Mouse (Mus musculus) forebrain, embryonic 12.5 days (tissue): ENCODE data around the gene Mgat5. TPM values are rescaled to one million over a fixed set of nuclear protein-coding genes. Genes with fewer than 3 reads are reported as not detected.
A peak's percentile ranks its signal among the peaks of the same experiment; 100 is the strongest.

Source experiments
- ATAC-seq: fragments of 200-750 bp; cut with Nextera tagmentation; 2 replicates; pipeline ENCODE4 v1.8.0; 2017; ENCODE audit warnings: moderate TSS enrichment; ENCODE audit not compliant: low FRiP score
- H3K27ac ChIP-seq: fragments of 300-500 bp; sonication (generic); 2 replicates; pipeline ENCODE4 v1.5.1; 2016; ENCODE audit warnings: mild to moderate bottlenecking
- H3K27me3 ChIP-seq: fragments of 300-500 bp; sonication (generic); 2 replicates; pipeline ENCODE4 v1.6.1; 2016; ENCODE audit warnings: mild to moderate bottlenecking
- H3K36me3 ChIP-seq: fragments of 300-500 bp; sonication (generic); replicated peaks from 2 replicates; pipeline ENCODE4 v1.6.1; 2016; ENCODE audit warnings: mild to moderate bottlenecking
- H3K4me1 ChIP-seq: fragments of 300-500 bp; sonication (generic); 2 replicates; pipeline ENCODE4 v1.6.1; 2016
- H3K4me2 ChIP-seq: fragments of 300-500 bp; sonication (generic); 2 replicates; pipeline ENCODE4 v1.6.1; 2016; ENCODE audit warnings: mild to moderate bottlenecking, moderate library complexity
- H3K4me3 ChIP-seq: fragments of 300-500 bp; sonication (generic); replicated peaks from 2 replicates; pipeline ENCODE4 v1.5.1; 2016; ENCODE audit warnings: mild to moderate bottlenecking
- H3K9ac ChIP-seq: fragments of 300-500 bp; sonication (generic); 2 replicates; pipeline ENCODE4 v1.6.1; 2016; ENCODE audit warnings: mild to moderate bottlenecking
- H3K9me3 ChIP-seq: fragments of 300-500 bp; sonication (generic); 2 replicates; pipeline ENCODE4 v1.6.1; 2016
- WGBS: fragments of 180-500 bp; shearing (Covaris S2); methylation state at CpG from one replicate; pipeline ENCODE4 v1.1.7; 2016; 5-methylcytosine and 5-hydroxymethylcytosine counted together
- polyA plus RNA-seq: library from polyadenylated mRNA; unstranded; fragments of >200 nt; fragmentation: Nextera tagmentation; extraction: Ambion mirVana; gene quantifications from 2 replicates; pipeline ENCODE4 v1.2.1, GENCODE M21; 2016

The Mgat5 gene
- polyA plus RNA-seq, 1 experiment from 2014 or later, result 9.7 TPM

DNA sequence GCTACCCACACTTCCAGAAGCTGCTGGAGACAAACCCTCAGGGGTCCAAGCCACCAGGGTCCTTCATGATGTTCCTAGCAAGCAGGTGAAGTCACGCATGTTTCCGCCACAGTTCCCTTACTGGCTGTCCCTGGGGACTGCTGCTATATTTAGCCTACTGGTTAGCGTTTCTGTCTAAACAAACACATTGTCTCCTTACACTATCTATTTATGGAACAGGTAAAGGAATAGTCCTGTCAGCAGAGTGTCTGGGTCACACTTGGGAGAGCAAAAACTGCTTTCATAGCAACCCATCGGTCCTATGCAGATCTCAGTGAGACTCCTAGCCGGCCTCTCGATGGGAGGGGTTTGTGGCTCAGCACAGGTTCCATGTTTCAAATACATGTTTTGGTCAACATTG lies 306.5 kb downstream of the Mgat5 start:
- WGBS, result 84% methylated on average over 6 of the region's 6 CpGs
- no peak for ATAC-seq
- no peaks in the 10 kb centered on the region; the same call in 1 of the 2 replicates for H3K9me3 ChIP-seq
- H3K27me3 ChIP-seq, result 0 out of 2 replicates have a peak, but pooled peaks cover 4% of the 10 kb centered on the region
- H3K36me3 ChIP-seq, result 0 out of 2 replicates have a peak, but pooled peaks cover 5% of the 10 kb centered on the region
- H3K4me2 ChIP-seq, result no peak overlapping the region
- peaks cover 11% of the 10 kb centered on the region for H3K4me1 ChIP-seq
- H3K4me3 ChIP-seq, result no peak overlapping the region
- H3K9ac ChIP-seq, result no peak overlapping the region
- H3K27ac ChIP-seq, result no peak overlapping the region

DNA sequence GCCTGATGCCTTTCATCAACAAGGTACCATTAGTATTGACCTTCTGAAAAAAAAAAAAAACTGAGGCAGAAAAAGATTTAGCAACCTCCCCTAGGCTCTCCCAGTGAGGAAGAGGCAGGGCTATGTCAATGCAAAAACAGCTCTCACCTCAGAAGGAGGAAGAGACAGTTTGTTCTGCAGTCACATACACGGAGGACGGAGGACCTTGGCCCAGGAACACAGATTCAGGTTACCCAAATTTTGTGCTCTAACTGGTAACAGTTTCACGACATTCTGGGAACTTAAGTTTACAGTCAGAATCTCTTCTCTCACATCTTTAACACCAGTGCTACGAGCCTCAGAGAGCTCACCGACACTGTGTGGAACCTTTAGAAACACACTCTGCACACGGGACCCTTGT lies 307.9 kb downstream of the Mgat5 start:
- H3K27ac ChIP-seq, result no peak overlapping the region
- H3K36me3 ChIP-seq, result 0 out of 2 replicates have a peak, but pooled peaks cover 7% of the 10 kb centered on the region
- H3K9ac ChIP-seq, result no peak overlapping the region
- no peaks in the 10 kb centered on the region for H3K27me3 ChIP-seq
- no peak overlapping the region for H3K4me2 ChIP-seq
- H3K9me3 ChIP-seq, result no peaks in the 10 kb centered on the region; the same call in 1 of the 2 replicates
- 0 out of 2 replicates have a peak, but pooled peaks cover under 1% of the 10 kb centered on the region for H3K4me1 ChIP-seq
- WGBS, result 87% methylated on average over 6 of the region's 6 CpGs
- H3K4me3 ChIP-seq, result no peak overlapping the region
- no peak for ATAC-seq

DNA sequence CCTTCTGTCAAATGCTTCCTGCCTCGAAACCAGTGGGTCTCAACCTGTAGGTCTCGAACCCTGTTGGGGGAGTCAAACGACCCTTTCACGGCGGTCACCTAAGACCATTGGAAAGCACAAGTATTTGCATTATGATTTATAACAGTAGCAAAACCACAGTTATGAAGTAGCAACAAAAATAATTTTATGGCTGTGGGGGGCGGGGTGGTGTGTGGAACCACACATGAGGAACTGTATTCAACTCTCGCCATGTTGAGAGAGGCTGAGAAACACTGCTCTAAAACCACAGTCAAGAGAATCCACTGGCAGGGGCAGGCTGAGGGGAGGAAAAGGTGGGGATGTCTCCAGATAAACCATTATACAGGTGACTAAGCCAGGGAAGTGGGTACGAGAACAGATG lies 308.3 kb downstream of the Mgat5 start:
- ATAC-seq, result no peak
- 91% methylated on average over 8 of the region's 8 CpGs for WGBS
- no peak overlapping the region for H3K27ac ChIP-seq
- no peaks in the 10 kb centered on the region for H3K4me1 ChIP-seq
- no peaks in the 10 kb centered on the region; the same call in 1 of the 2 replicates for H3K9me3 ChIP-seq
- no peak overlapping the region for H3K9ac ChIP-seq
- H3K4me2 ChIP-seq, result no peak overlapping the region
- no peak overlapping the region for H3K4me3 ChIP-seq
- no peaks in the 10 kb centered on the region for H3K27me3 ChIP-seq
- H3K36me3 ChIP-seq, result 0 out of 2 replicates have a peak, but pooled peaks cover 7% of the 10 kb centered on the region

DNA sequence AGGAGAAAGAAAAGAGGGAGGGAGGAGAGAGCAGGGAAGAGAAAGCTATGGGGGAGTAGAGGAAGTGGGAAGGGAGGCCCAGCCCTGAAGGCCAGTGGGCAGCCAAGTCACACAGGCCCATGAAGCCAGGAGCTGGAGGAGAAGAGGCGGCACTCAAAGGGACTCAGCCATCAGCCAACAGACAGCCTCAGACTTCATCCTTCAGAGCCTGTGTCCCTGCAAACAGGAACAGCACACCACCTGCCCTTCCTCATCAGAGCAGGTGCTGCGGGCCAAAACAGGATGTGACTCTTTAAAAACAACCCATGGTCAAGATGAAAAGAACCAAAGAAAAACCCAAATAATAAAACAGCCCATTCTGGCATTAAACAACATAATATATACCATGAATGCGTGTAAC lies 308.8 kb downstream of the Mgat5 start:
- Histone ChIP-seq H3K4me1 (no peaks in the 10 kb centered on the region), H3K9me3 (no peaks in the 10 kb centered on the region; the same call in 1 of the 2 replicates), H3K9ac (no peak overlapping the region), H3K4me2 (no peak overlapping the region), H3K27ac (no peak overlapping the region), H3K36me3 (0 out of 2 replicates have a peak, but pooled peaks cover 7% of the 10 kb centered on the region), H3K27me3 (no peaks in the 10 kb centered on the region), H3K4me3 (no peak overlapping the region)
- no peak for ATAC-seq
- 89% methylated on average over 3 of the region's 3 CpGs for WGBS

DNA sequence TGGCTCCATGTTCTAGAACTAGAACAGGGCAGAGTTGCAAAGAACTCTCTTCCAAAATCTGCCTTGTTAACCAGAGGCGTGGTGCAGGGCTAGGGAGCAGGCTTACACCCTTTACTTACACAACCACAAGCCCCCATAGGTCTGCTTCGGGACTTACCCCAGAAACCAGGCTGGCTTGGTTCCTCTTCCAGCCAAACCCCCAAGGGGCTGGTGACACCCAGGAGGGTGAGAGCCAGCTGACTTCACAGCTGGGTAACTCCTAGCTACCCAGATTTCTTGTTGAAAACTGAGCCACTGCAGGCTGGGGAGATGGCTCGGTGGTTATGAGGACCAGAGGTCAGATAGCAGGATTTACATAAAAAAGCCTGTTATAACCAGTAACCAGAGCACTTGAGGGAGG lies 309.7 kb downstream of the Mgat5 start:
- ATAC-seq, result no peak
- 91% methylated on average over 3 of the region's 3 CpGs for WGBS
- H3K9ac ChIP-seq, result no peak overlapping the region
- 0 out of 2 replicates have a peak, but pooled peaks cover 7% of the 10 kb centered on the region for H3K36me3 ChIP-seq
- H3K9me3 ChIP-seq, result no peaks in the 10 kb centered on the region; the same call in 1 of the 2 replicates
- H3K4me2 ChIP-seq, result no peak overlapping the region
- H3K27me3 ChIP-seq, result no peaks in the 10 kb centered on the region
- H3K4me1 ChIP-seq, result no peaks in the 10 kb centered on the region
- no peak overlapping the region for H3K4me3 ChIP-seq
- H3K27ac ChIP-seq, result no peak overlapping the region

DNA sequence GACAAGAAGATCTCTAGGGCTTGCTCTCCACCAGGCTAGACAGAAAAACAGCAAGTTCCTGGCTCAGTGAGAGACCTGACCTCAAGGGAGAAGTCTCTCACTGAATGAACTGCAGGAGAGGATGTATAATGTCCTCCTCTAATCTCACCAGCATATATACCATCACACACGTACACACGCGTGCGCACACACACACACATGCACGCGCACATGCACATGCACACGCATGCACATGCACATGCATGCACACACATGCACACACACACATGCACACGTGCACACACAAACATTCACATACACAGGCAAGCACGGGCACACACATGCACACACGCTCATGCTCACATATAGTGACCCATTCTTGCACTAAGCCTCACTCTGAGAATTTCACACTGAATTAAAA lies 310.1 kb downstream of the Mgat5 start:
- Histone ChIP-seq H3K27ac (no peak overlapping the region), H3K27me3 (no peaks in the 10 kb centered on the region), H3K4me2 (no peak overlapping the region), H3K36me3 (0 out of 2 replicates have a peak, but pooled peaks cover 7% of the 10 kb centered on the region), H3K4me1 (no peaks in the 10 kb centered on the region), H3K4me3 (no peak overlapping the region), H3K9me3 (no peaks in the 10 kb centered on the region; the same call in 1 of the 2 replicates), H3K9ac (no peak overlapping the region)
- ATAC-seq, result no peak
- WGBS, result 93% methylated on average over 10 of the region's 10 CpGs

DNA sequence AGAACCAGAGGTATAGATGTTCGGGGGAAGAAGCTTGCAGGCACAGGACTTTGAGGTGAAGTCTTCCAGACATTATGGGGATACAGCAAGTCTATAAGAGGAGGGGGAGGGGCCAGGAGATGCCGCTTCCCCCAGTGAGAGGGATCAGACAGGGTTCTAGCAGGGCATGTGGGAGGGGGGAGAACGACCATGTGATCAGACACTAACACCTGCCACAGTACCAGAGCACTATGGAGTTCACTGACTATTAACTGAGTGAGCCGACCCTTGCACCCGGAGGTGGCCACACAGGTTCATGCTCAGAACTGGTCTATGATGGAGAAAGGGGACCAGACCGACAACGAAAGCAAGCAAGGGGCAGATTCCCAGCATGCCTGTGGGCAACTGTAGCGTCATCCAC lies 318.5 kb downstream of the Mgat5 start:
- Histone ChIP-seq H3K9ac (no peak overlapping the region), H3K4me3 (no peak overlapping the region), H3K36me3 (no peaks in the 10 kb centered on the region), H3K27me3 (peaks cover 38% of the 10 kb centered on the region), H3K9me3 (no peaks in the 10 kb centered on the region), H3K27ac (no peak overlapping the region), H3K4me1 (no peaks in the 10 kb centered on the region), H3K4me2 (no peak overlapping the region)
- WGBS, result 87% methylated on average over 8 of the region's 8 CpGs
- 0 out of 2 replicates have a peak, but pooled peaks have one; percentile 20 for ATAC-seq

DNA sequence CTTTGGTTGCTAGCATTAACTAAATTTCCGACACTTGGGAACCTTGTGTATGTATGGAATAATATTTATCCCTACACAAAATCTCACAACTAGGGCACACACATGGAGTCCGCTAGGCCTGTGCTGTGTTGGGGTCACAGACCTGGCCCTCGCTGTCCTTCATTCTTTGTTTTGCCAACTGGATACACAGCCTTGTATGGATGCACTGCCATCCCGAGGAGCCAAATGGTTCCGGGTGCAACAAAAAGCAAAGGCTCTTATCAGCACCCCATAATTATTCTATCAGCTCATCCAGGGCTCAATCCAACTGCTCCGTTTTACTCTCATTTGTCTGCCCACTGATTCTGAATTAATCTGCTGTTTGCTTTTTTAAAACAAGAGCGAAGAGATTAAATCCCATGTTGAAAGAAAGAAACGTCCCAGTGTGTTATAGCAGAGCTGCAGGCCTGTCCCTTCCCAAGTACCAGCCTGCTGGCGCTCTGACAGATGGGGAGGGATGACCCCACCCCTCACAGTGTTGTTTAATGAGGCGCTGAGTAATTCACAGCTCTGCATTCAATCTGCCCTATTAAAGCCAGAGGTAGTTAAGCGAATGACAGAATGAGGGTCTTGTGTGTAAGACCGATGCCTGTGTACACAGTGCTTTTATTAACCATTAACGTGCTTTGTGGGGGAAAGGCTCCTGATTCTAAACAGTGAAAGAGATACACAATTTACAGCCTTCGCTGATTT lies 326.2 kb downstream of the Mgat5 start:
- Histone ChIP-seq H3K9ac (0 out of 2 replicates have a peak overlapping the region, but pooled peaks have one; percentile 14), H3K27ac (peak overlapping the region; percentile 84), H3K36me3 (no peaks in the 10 kb centered on the region), H3K9me3 (no peaks in the 10 kb centered on the region), H3K4me2 (peak overlapping the region; percentile 10), H3K4me1 (peaks cover 34% of the 10 kb centered on the region), H3K27me3 (peaks cover 70% of the 10 kb centered on the region), H3K4me3 (no peak overlapping the region)
- ATAC-seq, result peak; percentile 95
- 12% methylated on average over 14 of the region's 14 CpGs for WGBS

DNA sequence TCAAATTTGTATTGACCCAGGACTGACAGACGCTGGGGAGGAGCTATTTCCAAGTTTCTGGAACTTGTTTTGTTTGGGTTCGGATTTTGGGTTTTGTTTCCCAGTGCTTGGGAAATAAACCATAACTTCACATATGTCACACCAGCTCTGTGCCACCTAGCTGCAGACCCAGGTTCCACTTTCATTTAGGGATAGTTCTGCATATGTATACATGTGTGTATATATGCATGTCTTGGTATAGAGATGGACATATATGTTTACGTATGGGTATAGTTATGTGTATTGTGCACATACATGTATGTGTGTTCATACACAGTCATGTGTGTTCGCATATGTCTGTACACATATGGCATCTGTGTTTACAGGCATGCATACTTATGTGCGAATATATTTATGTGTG lies 326.9 kb downstream of the Mgat5 start:
- H3K9ac ChIP-seq, result no peak overlapping the region
- H3K27me3 ChIP-seq, result peaks cover 75% of the 10 kb centered on the region
- no peaks in the 10 kb centered on the region for H3K9me3 ChIP-seq
- H3K36me3 ChIP-seq, result no peaks in the 10 kb centered on the region
- H3K4me3 ChIP-seq, result no peak overlapping the region
- WGBS, result 61% methylated on average over 5 of the region's 5 CpGs
- H3K4me1 ChIP-seq, result peaks cover 41% of the 10 kb centered on the region
- H3K4me2 ChIP-seq, result peak overlapping the region; percentile 10
- peak; percentile 22 for ATAC-seq
- peak overlapping the region; percentile 84 for H3K27ac ChIP-seq

DNA sequence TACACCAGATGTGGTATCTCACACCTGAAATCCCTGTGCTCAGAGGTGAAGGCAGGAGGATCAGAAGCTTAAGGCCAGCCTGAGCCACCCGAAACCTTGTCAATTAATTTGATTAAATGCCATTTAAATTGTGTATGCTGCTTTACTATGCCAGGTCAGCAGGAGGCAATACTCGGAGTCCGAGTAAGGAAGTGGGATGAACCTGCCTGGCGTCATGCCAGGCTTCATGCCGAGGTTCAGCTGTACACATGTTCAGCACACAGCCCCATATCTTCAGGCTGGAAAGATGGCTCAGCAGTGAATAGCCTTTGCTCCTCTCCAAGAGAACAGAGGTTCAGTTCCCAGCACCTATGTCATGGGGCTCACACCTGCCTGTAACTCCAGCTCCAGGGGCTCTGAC lies 331.6 kb downstream of the Mgat5 start:
- Histone ChIP-seq H3K27me3 (peaks cover 73% of the 10 kb centered on the region), H3K4me3 (no peak overlapping the region), H3K4me2 (peak overlapping the region; percentile 43), H3K9me3 (no peaks in the 10 kb centered on the region), H3K4me1 (peaks cover 44% of the 10 kb centered on the region), H3K36me3 (no peaks in the 10 kb centered on the region), H3K9ac (peak overlapping the region; percentile 26; the same call in 1 of the 2 replicates), H3K27ac (peak overlapping the region; percentile 78)
- WGBS, result 48% methylated on average over 5 of the region's 5 CpGs
- ATAC-seq, result 0 out of 2 replicates have a peak, but pooled peaks have one; percentile 27

DNA sequence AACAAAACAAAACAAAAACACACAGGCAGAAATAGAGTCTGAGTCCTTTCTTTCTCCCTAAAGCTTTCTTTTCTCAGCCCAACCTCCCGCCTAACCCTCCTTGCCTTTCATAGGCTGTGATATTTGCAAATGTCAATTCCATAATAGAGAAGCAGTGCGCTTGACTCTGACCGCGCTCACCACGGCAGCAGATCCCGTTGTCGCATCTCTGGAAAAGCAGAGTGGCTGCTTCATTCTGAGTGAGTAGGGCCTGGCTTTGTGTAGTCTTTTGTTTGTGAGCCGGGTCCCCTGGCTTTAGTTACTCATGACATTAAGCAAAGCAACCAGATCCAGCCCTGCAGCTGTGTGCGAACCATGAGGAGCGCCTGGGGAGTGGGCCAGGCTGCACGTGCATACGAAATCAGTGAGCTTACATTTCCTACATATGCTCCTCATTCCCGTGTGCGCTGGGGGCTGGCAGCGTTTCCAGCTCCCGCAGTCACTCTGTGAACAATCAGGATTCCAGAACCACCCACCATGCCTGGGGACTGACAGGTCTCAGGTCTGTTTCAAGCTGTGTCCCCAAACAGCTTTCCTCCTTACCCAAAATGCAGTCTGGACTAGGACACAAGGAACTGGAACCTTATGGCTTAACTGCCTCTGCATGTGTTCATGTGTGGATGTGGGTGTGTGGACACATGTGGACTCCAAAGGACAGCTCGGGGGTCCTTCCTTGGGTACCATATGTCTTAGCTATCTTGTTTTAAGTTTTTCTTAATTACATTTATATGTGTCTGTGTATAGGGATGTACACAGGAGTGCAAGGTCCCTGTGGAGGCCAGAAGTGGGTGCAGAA lies 332.6 kb downstream of the Mgat5 start:
- Histone ChIP-seq H3K4me2 (peak overlapping the region; percentile 43), H3K36me3 (no peaks in the 10 kb centered on the region), H3K9ac (peak overlapping the region; percentile 26; the same call in 1 of the 2 replicates), H3K4me1 (peaks cover 38% of the 10 kb centered on the region), H3K27ac (peak overlapping the region; percentile 78), H3K9me3 (no peaks in the 10 kb centered on the region), H3K27me3 (peaks cover 81% of the 10 kb centered on the region), H3K4me3 (peak overlapping the region; percentile 9; the same call in 1 of the 2 replicates)
- peak; percentile 77 for ATAC-seq
- 5% methylated on average over 17 of the region's 17 CpGs for WGBS
